Mouse (Mus musculus) adrenal gland, postnatal 36 days (tissue): Measurements from ENCODE around the gene Ror1. TPM values are rescaled to one million over a fixed set of nuclear protein-coding genes. Genes with fewer than 3 reads are reported as not detected.

ENCODE experiments used
- DNase-seq, 2 experiments: peaks; one replicate each; pipeline ENCODE4 v3.0.0; 2021; ENCODE audit warnings: mixed read lengths in 1 of 2
- total RNA-seq, 2 experiments: library from RNA; stranded (reverse); gene quantifications; 2 replicates each; pipeline ENCODE4 v1.2.3; 2021

Ror1 gene
- total RNA-seq, 2 experiments from 2014 or later: 4.8 to 6.8 TPM

DNA sequence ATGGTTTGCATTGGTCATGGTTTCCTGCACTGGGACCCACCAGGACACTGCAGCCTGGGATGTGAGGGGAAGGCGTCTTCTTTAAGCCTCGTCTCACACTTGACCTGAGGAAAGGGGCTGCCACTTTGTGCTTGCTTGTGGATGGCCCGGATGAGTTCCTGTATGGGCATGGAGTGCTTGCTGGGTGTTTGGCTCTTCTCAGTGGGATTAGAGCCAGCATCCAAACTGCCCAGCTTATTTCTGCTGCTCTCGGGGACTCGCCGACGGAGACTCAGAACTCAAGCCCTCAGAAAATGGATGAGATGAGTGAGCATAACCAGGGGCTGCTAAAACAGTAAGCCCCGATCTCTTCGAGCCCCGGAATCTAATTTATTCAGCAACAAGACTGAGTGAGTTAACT, 157.1 kb downstream of the Ror1 start:
- DNase-seq: no peak

DNA sequence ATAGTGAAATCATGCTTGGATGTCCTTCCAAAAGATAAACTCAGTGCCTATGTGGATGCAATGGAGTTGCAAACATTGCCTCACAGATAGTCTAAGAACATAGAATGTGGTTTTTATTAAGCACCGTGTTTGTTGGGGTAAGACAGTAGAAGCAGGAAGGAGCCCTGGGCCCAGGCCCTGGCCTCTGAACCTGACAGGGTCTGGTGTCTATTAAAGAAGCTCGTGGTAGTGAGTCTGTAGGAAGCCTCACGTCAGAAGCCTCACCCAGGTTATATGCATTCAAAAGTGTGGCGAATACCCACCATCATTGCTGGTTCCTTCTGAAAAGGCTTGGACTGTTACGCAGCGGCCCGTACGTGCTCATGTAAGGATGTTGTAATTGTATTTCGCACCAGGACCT, 157.8 kb downstream of the Ror1 start:
- DNase-seq: no peak

DNA sequence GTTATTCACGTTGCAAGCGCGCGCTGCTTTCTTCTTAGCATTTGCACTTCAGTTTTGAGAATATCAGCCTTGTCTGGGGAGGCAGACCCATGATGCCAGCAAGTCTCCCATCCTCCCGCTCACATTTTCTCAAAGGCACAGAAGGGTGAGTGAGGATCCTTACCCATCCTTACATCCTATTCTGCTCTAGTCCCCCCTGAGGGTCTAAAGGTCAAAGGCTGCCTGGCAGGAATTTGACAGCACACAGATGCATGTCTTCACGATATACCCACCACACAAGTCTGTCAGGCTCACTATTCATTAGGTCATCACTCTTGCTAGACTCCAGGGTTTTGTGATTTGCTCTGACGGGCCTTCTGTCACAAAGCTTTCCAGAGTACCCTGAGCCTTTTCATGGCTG, 158.2 kb downstream of the Ror1 start:
- DNase-seq: no peak

DNA sequence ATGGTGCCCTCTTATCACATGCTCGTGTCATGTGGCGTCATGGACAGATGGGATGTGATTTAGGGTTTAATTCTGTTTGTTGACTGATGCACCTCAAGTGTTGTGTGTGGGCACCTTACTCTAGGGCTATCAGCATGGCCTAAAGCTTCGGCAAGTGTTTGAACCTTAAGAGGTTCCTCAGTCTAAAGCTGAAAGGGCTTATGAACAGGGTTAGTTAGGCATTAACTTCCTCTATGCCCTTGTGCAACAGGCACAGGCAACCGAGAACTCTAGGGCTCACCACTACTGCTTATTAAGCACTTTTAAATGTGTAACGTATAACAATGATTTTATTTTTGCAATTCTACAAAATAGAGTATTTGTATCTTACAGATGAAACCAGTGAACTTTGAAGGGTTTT, 162.9 kb downstream of the Ror1 start:
- DNase-seq: no peak

DNA sequence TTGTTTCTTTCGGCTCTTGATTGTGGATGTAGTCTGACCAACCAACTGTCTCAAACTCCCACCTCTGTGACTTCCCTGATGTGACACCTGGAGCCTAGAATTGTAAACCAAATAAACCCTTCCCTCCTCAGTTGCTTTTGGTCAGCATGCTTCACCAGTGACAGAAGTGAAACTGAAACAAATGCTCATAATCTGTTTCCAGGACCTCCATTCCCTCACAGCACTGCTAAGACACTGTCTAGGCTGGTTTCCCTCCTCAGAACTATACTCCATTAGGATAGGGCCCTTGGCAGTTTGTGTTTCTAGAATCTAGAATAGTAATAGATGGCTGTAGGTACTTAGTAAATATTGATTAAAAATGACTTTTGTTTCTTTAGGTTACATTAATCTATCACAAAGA, 168.3 kb downstream of the Ror1 start:
- no peak for DNase-seq

DNA sequence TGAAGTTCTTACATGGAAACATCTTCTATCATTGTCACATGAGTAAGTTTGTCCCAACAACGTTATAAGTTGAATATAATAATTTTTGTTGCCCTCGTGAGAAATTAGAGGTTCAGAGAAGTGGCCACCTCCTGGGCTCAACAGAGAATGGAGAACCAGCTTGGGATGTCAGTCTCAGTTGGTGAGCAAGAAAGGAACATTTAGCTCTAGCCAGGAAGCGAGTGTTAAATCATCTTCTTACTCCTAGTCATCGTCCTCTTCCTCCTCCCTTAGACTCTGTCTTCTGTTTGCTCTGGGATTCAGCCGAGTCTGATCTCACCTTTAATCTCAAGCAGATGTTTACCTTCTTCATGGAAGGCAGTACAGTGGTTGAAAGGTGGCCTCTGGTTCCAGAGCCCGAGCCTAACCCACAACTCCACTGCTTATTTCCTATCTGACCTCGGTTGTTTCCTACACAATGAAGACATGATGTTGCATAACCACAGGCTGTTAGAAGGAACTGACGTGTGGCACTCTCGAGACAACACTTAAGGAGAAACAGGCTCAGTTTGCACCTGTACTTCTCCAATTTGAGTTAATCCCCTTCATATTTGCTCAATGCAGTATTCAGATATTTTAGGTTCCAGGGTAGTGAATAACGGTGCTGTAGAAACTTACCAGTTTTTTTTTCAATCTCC, 175.6 kb downstream of the Ror1 start:
- no peak for DNase-seq

DNA sequence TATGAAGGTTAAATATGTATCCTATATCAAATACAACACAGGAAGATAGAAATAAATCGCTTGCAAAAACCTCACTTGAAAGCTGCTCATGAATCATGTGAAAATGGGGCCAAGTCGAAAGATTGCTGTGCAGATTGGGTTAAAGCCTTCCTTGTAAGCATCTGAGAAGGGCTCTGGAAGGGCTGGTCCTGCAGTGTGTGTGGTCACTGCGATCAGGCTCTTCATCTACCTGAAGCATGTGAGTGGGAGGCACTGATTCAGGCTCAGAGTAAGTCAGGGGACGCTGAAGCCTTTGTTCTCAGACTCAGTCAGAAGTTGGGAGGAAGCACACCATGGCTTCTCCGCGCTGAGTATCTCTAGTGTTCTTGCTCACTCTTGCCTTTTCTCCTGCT, 176.1 kb downstream of the Ror1 start:
- no peak for DNase-seq

DNA sequence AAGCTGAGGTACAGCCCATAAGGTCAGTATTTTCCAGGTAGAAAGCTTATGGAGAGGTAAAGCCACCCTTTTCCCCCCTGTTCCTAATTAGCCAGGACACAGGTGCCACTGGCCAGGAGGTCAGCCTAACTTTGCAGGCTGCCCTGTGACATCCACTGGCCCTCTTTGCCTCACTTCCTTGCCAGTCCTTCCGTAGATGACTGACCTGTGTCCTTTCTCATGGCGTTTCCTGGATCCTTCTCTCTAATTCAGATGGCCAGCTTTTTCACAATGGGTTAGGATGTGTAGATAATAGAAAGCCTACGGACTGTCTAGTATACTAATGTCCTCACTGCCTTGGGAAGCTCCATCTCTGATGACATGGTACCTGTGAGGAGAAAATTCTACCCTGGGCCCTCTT, 177.8 kb downstream of the Ror1 start:
- DNase-seq: no peak

DNA sequence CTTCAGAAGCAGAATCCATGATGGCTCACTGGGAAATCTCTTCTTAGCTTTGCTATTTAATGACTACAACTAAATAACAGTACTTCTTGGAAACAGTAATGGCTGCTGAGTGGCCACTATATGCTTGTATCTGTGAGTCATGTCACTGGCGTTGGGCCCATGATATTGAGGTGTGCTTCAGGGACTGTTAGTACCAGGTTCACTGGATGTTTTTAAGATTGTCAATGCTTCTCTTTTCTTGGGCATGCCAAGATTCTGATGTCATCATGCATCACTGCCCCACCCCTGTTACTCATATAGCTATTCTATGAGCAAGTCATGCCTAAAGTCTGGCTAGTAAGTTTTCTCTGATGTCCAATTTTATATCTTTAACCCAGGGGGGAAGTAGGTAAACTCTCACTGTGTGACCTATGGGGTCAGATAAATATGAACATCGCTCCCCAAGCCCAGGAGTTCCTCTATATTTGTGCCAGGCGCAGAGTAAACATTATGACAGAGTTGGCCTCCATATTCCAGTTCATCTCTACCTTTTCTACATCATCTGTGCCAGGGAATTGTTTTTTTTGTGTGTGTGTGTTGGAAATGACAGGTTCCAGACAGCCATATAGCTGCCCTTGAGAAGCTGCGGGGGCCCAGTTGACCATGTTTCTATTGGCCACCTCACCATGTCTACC, 178.4 kb downstream of the Ror1 start:
- DNase-seq: no peak

DNA sequence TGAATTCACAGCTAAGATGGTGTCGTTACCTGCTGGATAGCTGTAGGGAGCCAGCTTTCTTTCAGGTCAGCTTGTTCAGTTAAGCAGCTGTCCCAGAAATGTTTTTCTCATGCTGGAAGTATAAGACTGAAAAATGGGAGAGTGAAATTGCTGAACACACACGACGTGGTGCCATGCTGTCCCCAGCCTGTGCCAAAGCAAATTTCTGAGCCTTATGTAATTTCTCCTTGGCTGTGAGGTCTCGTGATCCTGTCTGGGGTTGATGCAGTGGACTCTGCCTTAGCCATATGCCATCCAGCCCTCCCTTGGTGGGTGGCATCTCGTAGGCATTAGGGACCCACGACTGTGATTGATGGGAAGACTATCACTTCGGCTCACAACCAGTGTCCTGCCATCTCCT, 180.9 kb downstream of the Ror1 start:
- DNase-seq: no peak

DNA sequence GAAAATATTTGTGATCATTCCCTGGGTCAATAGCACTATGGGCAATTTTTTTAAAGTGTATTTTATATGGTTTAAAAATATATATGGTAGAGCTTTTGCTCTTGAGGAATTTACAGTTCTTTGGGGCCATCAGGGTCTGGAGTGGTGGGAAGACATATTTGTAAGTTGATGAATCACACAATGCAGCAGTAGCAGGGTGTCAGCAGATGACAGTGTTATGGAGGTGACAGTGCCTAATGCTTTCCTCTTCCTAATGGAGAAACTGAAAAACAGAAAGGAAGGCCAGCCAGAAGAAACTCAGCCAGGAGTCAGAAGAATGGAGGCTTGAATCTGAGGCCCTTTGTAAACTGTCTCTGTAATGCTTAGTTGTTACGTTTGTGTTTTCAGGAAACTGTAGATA, 181.4 kb downstream of the Ror1 start:
- DNase-seq: no peak

DNA sequence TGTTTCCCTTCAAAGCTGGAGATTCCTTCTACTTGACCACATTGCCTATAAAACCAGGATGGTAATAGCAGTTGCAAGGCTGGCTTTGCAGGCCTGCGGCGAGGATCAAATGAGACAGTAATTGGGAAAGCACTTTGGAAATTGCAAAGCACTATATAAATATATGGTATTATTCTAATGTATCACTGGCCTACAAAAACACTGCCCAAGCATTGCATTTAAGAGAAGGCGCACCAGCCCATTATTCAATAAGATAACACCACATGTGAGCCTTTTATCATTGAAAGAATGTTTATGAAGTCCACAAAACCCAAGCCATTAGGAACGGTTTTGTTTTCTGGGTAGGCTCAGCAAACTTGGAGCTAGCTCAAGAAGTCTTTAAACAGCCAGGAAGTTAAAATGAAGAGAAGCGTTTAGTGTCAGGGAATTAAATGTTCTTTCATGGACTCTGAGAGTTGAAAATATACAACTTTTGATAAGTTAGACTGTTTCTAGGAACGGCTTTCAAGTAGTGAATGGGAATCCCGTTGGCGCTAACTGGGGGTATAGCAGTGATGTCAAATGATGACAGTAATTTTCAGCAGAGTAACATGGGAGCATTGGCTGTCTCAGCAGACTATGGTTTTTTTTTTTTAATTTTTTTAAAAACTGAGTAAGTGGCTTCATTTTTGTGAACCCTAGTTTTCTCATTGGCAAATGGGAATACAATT, 187.7 kb downstream of the Ror1 start:
- no peak for DNase-seq

DNA sequence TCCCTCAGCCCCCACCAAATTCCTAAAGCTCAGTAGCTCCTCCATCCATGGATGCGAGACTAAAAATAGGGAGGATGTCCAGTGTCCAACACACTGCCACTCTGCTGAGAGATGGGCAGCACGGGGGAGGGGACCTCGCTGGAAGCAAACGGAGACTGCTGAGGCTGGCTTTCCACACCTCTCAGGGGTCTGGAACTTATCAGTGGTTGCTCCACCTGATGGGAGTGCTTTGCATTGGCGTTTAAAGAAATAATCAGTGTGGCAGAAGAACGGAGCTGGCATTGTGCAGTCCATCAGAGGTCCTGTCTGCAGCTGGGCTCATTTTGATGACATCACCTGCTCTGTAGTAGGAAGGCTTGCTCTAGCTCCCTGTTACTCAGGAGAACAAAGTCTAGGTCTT, 188.9 kb downstream of the Ror1 start:
- no peak for DNase-seq

DNA sequence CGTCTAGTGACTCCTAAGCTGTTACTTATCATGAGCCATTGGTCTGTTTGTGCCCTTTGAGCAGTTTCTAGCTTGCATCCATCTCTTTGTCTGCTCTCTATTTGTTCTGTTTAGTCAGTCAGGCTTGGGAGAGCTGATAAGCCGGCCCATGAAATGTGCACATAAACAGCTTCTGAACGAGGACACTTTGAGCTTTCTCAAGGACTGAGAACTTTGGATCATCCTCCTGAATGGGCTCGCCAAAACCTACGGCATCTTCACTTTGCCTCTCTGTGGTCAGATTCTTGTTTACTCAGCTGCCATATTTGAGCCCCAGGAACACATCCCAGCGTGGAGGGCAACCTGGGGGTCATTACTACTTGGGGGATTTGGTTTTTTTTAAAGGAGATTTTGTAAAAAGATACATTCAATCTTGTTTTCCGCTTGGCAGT, 190.5 kb downstream of the Ror1 start:
- peak in 1 of 2 experiments; percentile 28 for DNase-seq

DNA sequence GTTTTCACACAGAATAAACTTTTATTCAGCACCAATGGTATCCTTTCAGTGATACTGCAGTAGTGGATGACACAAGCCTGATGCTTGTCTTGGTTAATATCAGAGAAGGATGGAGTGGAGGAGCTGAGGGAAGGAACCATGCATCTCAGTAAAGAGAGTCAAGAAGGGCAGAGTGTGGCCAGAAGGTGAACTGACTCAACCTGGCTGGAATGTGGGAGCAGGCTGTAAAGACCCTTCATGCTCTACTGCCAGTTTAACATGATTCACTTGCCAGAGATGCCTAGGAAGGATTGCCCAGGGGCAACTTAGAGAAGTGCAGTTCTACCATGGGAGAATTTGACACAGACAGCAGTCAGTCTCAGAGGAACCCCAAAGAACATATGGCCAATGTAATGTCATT, 191.2 kb downstream of the Ror1 start:
- no peak for DNase-seq

DNA sequence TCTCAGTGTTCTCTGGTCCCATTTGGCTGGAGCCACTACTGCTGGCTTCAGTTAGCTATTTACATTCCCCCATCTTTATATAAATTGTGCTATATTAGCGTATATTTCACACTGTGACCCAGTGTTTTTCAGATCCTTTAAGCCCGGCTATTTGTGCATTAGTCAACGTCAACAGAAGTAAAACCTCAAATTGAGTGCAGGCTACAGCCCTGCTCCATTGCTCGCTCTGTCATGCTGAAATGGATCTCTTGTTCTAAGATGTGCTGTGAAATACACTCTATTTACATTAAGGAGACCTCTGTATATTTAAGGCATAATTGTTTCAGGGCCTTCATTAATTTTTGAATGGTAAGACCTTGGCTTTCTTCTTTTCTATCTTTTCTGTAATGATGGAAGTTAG, 192.2 kb downstream of the Ror1 start:
- no peak for DNase-seq

DNA sequence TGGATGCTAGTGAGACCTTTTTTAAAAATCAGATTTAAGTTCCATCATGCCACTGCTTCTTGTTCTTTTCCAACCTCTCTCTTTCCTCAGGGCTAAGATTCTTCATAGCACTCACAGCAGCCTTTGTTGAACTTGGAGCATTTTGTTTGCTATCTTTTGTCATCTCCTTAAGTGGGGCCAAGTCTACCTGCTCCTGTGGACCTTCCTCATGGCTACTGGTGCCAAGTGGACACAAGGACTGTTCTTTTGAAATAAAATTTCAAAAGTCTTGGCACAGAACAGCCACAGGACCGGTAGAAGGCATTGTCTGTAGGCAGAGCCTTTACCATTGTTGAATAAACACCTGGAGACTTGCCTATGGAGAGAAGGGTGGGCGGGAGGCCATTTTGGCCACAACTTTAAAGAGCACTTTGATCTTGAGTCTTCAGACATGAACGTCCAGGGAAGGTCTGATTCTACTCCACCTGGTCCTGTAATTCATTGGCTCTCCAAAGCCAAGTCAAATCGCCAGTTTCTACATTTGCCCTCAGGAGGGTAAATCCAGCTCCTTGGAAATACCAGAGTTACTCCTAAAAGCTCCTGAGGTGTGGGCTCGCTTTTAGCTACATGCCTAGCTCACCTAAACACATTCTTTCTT, 195.5 kb downstream of the Ror1 start:
- no peak for DNase-seq

DNA sequence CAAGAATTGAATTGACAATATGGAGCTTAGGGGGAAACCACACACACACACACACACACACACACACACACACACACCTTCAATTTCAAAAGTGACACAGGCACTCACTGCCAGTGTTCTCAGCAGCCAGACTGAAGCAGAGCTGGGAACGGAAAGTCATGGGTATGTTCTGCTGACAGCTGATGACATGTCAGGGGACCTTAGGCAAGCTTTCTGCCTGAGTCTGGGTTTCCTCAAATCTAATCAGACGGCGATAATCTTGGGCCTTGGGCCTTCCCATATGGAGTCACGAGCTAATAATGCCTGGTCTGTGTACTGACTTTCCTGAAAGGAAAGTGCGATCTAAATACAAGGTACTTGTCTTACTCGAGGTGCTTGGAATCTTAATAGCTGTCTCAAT, 202.1 kb downstream of the Ror1 start:
- no peak for DNase-seq

DNA sequence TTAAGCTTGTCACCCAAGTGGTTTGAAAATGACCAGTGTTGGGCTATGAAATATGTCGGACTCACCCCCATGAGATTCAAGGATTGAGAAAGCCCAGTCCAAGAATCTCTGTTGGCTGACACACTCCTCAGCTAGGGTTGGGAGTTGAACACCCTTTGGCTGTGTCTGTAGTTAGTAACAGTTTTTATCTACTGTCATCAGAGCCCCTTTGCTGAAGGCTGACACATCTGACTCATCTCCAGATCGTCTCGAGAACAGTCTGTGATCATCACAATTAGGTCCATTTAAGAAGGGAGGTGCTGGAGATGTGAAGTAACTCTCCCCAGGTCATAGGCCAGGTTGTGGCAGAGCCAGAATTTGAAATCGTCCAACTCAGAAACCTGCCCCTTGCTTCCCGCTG, 203.0 kb downstream of the Ror1 start:
- DNase-seq: no peak

DNA sequence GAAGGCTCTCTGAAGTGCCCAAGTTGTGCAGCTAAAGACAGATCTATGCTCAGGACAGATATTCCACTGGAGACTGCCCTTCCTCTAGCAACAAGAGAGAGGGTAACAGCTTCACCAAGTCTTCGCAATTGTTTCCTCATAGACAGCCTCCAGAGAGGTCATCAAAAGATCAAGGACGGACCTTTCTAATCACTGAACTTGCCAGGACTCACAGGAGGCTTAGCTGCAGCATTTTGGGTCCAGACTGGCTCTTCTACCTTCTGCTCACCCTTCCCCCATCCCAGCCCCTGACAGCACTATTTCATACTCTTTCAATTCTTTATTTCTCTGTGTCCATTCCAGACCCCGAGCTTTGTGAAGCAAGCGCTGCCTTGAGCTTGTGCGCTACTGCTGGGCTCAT, 204.6 kb downstream of the Ror1 start:
- peak in 1 of 2 experiments; percentile 20 for DNase-seq

DNA sequence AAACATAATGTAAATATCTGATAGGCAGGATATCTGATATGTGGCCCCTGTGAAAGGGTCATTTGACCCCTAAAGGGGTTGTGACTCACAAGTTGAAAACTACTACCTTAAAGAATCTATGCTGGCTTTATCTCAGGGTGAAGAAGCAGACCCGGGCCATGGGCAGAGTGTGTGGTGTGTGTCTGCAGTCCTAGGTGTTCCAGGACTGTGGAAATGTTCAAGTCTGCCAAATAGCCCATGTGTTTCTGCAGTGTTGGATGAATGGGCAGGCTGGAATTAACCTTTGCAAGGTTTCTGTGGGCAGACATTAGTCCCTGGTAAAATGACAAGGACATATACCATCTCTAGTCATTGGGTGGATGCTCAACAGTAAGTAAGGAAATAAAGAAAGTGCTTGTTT, 205.8 kb downstream of the Ror1 start:
- DNase-seq: no peak

DNA sequence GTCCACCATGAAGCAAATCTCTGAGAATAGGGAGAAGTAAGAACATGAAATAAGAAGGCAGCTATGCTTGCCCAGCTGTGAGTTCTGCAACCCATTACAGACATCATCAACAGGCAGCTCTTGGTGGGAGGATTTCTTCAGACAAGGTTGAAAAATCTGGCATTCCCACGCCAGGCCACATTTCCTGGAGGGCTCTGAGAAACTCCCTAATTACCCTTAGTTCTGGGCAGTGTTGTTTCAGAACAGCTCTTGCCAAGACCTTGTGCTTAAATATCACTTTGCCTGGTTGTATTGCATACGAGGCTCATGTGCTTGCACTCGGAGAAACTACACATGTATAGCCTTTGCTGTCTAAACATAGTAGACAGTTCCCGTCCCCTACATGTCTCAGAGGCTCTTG, 211.8 kb downstream of the Ror1 start:
- DNase-seq: no peak
